Mouse (Mus musculus) WW6 (cell line): ENCODE data around the gene Egfl7.

Experiments
- DNase-seq: peaks from one replicate; pipeline ENCODE4 v3.0.0-alpha.2; 2013; ENCODE audit warnings: low read depth, low spot score

The Egfl7 gene

GRCm38 (mm10) chr2:26638572-26638971 is 58.8 kb downstream of the Egfl7 start:
- DNase-seq, result no peak

GRCm38 (mm10) chr2:26639083-26639482 is 59.3 kb downstream of the Egfl7 start:
- no peak for DNase-seq

GRCm38 (mm10) chr2:26639838-26640830 is 60.3 kb downstream of the Egfl7 start:
- DNase-seq, result no peak

GRCm38 (mm10) chr2:26641006-26641647 is 61.3 kb downstream of the Egfl7 start:
- DNase-seq, result no peak
